Mouse (Mus musculus) kidney, adult 2 months (tissue): Measurements from ENCODE around the gene Kif1a. TPM values are rescaled to one million over a fixed set of nuclear protein-coding genes. Genes with fewer than 3 reads are reported as not detected.

ENCODE experiments used
- DNase-seq: peaks from one replicate; pipeline ENCODE4 v3.0.0; 2021
- H3K27ac ChIP-seq: fragments of 200-500 bp; 2 replicates; pipeline ENCODE4 v1.5.1; 2012; ENCODE audit warnings: low read depth, low read length, control low read depth, inconsistent platforms; ENCODE audit not compliant: insufficient read depth
- H3K27me3 ChIP-seq: fragments of 200-500 bp; replicated peaks from 2 replicates; pipeline ENCODE4 v1.6.1; 2012; ENCODE audit warnings: mild to moderate bottlenecking, moderate library complexity, low read length, inconsistent platforms; ENCODE audit not compliant: control insufficient read depth, insufficient read depth
- H3K36me3 ChIP-seq: fragments of 200-500 bp; 2 replicates; pipeline ENCODE4 v1.6.1; 2012; ENCODE audit warnings: mild to moderate bottlenecking, moderate library complexity, low read length, inconsistent platforms; ENCODE audit not compliant: control insufficient read depth, insufficient read depth
- H3K4me1 ChIP-seq: fragments of 200-500 bp; 2 replicates; pipeline ENCODE4 v1.6.1; 2011; ENCODE audit warnings: low read length; ENCODE audit not compliant: control insufficient read depth, insufficient read depth
- H3K4me3 ChIP-seq: fragments of 200-500 bp; 2 replicates; pipeline ENCODE4 v1.5.1; 2011; ENCODE audit warnings: mild to moderate bottlenecking, low read depth, low read length, control low read depth; ENCODE audit not compliant: insufficient read depth
- CTCF ChIP-seq: fragments of 200-500 bp; conservative IDR thresholded peaks from 2 replicates; pipeline ENCODE4 v1.5.1; 2011; ENCODE audit warnings: low read depth, mild to moderate bottlenecking, control low read depth, low read length, moderate library complexity, mixed read lengths; ENCODE audit not compliant: insufficient read depth, insufficient read length
- POLR2A ChIP-seq: fragments of 200-500 bp; IDR thresholded peaks from one replicate; pipeline ENCODE4 v1.6.1; 2011; ENCODE audit warnings: low read depth, low read length, control low read depth
- WGBS: fragments of 180-500 bp; shearing (Covaris S2); methylation state at CpG from one replicate; pipeline ENCODE4 v1.1.7; 2018; 5-methylcytosine and 5-hydroxymethylcytosine counted together
- polyA plus RNA-seq: library from polyadenylated mRNA; depleted of rRNA; stranded (reverse); fragments of >200 nt; gene quantifications from 2 replicates; pipeline ENCODE4 v1.2.3, GENCODE M21; 2012

Gene Kif1a
- polyA plus RNA-seq, 1 experiment = 1.3 TPM

DNA sequence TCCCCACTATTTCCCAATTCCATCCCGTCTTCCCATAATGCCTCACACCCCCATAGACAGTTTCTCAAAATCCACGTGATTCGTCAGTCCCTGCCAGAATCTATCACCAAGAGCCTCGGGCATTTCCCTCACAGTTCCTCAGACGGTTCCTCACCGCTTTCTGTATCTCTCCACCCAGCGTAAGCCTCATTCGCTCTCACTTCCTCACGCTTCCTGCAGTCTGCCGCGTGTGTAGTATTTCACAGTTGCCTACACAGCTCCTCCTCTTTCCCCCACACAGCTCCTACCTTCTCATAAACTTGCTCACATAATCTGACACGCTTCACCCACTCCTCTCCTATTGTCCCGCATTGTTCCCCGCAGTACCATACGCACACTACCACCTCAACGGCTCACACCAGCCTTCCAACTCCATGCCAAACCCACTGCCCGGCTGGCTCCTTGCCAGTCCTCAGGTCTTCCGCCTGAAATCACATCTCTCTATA, 30.2 kb downstream of the Kif1a start:
- TF ChIP-seq POLR2A (no peak), CTCF (no peak)
- DNase-seq = no peak
- no peaks in the 10 kb centered on the region for H3K4me1 ChIP-seq
- no peak overlapping the region for H3K27ac ChIP-seq
- H3K4me3 ChIP-seq = no peak overlapping the region
- WGBS = 47% methylated on average over 18 of the region's 18 CpGs
- no peaks in the 10 kb centered on the region for H3K27me3 ChIP-seq
- H3K36me3 ChIP-seq = no peaks in the 10 kb centered on the region

DNA sequence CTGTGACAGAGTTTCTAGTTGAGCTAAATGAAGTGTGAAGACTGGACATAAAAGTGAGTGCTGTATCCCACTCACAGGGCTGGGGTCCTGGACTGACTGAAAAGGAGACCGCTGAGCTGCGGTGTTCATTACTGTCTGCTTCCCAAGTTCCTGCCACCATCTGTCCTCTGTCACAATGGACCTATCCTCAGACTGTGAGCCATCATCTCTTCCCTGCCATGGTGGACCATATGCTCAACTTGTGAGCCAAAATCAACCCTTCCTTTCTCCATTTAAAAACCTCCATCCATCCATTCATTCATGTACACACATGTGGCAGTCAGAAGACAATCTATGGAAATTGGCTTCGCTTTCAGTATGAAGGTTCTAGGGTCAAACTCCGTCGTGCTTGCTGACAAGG, 30.9 kb downstream of the Kif1a start:
- TF ChIP-seq CTCF (no peak), POLR2A (no peak)
- Histone ChIP-seq H3K4me3 (no peak overlapping the region), H3K4me1 (no peaks in the 10 kb centered on the region), H3K27me3 (no peaks in the 10 kb centered on the region), H3K36me3 (no peaks in the 10 kb centered on the region), H3K27ac (no peak overlapping the region)
- DNase-seq = no peak
- 70% methylated on average over 5 of the region's 5 CpGs for WGBS

DNA sequence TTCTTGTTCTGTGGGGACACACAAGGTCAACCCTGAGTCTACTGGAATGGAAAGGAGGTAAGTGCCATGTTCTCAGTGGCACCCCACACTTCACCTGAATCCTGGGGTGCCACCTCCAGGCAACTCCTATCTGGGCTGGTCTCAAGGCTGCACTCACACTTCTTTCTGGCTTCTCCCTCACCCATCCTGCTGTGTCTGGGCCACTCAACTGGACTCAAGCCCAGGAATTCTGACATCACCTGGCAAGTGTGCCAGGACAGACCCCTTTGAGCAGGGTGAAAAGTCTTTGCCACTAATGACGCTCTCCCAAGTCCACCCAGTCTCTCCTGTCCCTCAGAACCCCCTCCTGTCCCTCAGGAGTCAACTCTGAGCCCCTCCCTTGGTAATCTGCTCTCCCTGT, 33.2 kb downstream of the Kif1a start:
- H3K27me3 ChIP-seq = no peaks in the 10 kb centered on the region
- H3K4me1 ChIP-seq = no peaks in the 10 kb centered on the region
- DNase-seq = no peak
- TF ChIP-seq CTCF = no peak
- TF ChIP-seq POLR2A = no peak
- no peak overlapping the region for H3K27ac ChIP-seq
- H3K36me3 ChIP-seq = no peaks in the 10 kb centered on the region
- H3K4me3 ChIP-seq = no peak overlapping the region
- 82% methylated on average over 1 of the region's 1 CpGs for WGBS

DNA sequence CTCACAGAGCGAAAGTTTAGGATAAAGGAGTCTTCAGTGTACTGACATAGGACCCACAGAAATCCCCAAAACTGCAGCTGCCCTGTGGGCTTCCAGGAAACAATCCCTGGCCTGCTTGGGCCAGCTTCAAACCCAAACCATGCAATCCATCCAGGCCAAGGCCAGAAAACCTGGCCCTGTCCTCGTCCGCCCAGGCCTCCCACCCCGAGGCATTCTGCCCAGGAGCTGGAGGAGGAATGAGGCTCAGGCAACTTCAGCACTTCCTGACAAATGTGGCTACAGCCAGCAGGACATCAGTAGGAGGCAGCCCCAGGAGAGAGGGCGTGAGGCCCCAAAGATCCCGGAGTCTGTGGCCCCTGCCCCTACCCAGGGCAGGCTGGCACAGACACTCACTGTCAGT, 36.1 kb downstream of the Kif1a start:
- TF ChIP-seq POLR2A (no peak), CTCF (no peak)
- WGBS = 80% methylated on average over 6 of the region's 6 CpGs
- H3K27me3 ChIP-seq = no peaks in the 10 kb centered on the region
- H3K36me3 ChIP-seq = no peaks in the 10 kb centered on the region
- H3K4me3 ChIP-seq = no peak overlapping the region
- DNase-seq = no peak
- no peaks in the 10 kb centered on the region for H3K4me1 ChIP-seq
- H3K27ac ChIP-seq = no peak overlapping the region

- 37% methylated on average over 5 of the region's 5 CpGs for WGBS
- H3K27me3 ChIP-seq = no peaks in the 10 kb centered on the region
- peak; percentile 14 for DNase-seq
Measured at GRCm38 (mm10) chr1:93063694-93064093, 38.1 kb downstream of the Kif1a start.

GRCm38 (mm10) chr1:93051124-93051833, 50.5 kb downstream of the Kif1a start:
- WGBS = 26% methylated on average over 20 of the region's 23 CpGs
- Histone ChIP-seq H3K27me3 (no peaks in the 10 kb centered on the region), H3K4me1 (no peaks in the 10 kb centered on the region), H3K36me3 (no peaks in the 10 kb centered on the region), H3K4me3 (no peak overlapping the region), H3K27ac (no peak overlapping the region)
- TF ChIP-seq CTCF = no peak
- no peak for TF ChIP-seq POLR2A
- no peak for DNase-seq

More at GRCm38 (mm10) chr1:93063694-93064093, 38.1 kb downstream of the Kif1a start:
- Histone ChIP-seq H3K36me3 (no peaks in the 10 kb centered on the region), H3K4me3 (no peak overlapping the region), H3K27ac (no peak overlapping the region), H3K4me1 (no peaks in the 10 kb centered on the region)
- TF ChIP-seq CTCF = no peak
- no peak for TF ChIP-seq POLR2A

DNA sequence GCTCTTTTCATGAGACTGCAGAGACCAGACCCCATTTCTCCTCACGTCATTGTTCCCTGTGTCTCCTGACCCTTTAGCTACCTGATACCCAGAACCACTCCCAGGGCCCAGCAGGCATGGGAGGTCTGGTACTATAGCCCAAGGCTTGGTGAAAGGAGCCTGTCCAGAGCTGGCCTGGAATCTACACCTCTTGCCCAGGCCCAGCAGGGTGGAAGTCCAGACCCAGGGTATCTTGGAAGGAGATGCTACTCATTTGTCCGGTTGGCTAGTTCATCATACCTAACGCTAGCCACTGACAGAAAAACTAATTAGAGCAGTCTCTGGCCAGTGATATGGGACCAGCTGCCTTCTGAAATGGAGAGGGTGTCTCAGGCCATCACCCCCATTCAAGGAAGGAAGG, 51.7 kb downstream of the Kif1a start:
- Histone ChIP-seq H3K36me3 (no peaks in the 10 kb centered on the region), H3K27ac (no peak overlapping the region), H3K4me3 (no peak overlapping the region), H3K4me1 (no peaks in the 10 kb centered on the region), H3K27me3 (no peaks in the 10 kb centered on the region)
- DNase-seq = no peak
- WGBS = 85% methylated on average over 3 of the region's 3 CpGs
- TF ChIP-seq POLR2A (no peak), CTCF (no peak)
